Mouse (Mus musculus) intestine, postnatal 0 days (tissue): ENCODE data around the gene Zp1. TPM values are rescaled to one million over a fixed set of nuclear protein-coding genes. Genes with fewer than 3 reads are reported as not detected.

Experiments
- ATAC-seq: fragments of 200-750 bp; cut with Nextera tagmentation; 2 replicates; pipeline ENCODE4 v1.8.0; 2017; ENCODE audit warnings: mild to moderate bottlenecking, moderate TSS enrichment, moderate library complexity
- H3K27ac ChIP-seq: fragments of 300-500 bp; sonication (generic); 2 replicates; pipeline ENCODE4 v1.5.1; 2014; ENCODE audit warnings: mild to moderate bottlenecking, low read depth, low read length, moderate library complexity
- H3K27me3 ChIP-seq: fragments of 300-500 bp; sonication (generic); replicated peaks from 2 replicates; pipeline ENCODE4 v1.6.1; 2014; ENCODE audit warnings: low read length, mixed read lengths; ENCODE audit not compliant: control insufficient read depth, insufficient read depth
- H3K36me3 ChIP-seq: fragments of 300-500 bp; sonication (generic); 2 replicates; pipeline ENCODE4 v1.6.1; 2014; ENCODE audit warnings: mild to moderate bottlenecking, moderate library complexity; ENCODE audit not compliant: control insufficient read depth, insufficient read depth
- H3K4me1 ChIP-seq: fragments of 300-500 bp; sonication (generic); replicated peaks from 2 replicates; pipeline ENCODE4 v1.6.1; 2014; ENCODE audit warnings: antibody characterized with exemption, low read length, mixed read lengths; ENCODE audit not compliant: control insufficient read depth, insufficient read depth
- H3K4me2 ChIP-seq: fragments of 300-500 bp; sonication (generic); replicated peaks from 2 replicates; pipeline ENCODE4 v1.6.1; 2014; ENCODE audit warnings: low read depth, mild to moderate bottlenecking, moderate library complexity
- H3K4me3 ChIP-seq: fragments of 300-500 bp; sonication (generic); 2 replicates; pipeline ENCODE4 v1.5.1; 2014; ENCODE audit warnings: low read depth, low read length
- H3K9ac ChIP-seq: fragments of 300-500 bp; sonication (generic); 2 replicates; pipeline ENCODE4 v1.6.1; 2014; ENCODE audit warnings: mild to moderate bottlenecking, low read depth, low read length
- H3K9me3 ChIP-seq: fragments of 300-500 bp; sonication (generic); 2 replicates; pipeline ENCODE4 v1.6.1; 2016; ENCODE audit warnings: mixed run types; ENCODE audit not compliant: control insufficient read depth
- CTCF ChIP-seq: sonication (generic); IDR thresholded peaks from 2 replicates; pipeline ENCODE4 v1.5.1; 2016; ENCODE audit warnings: low read depth, mild to moderate bottlenecking, control low read depth, antibody characterized with exemption, moderate library complexity
- WGBS: fragments of 180-500 bp; shearing (Covaris S2); extraction: QIAGEN DNeasy Blood & Tissue Kit; methylation state at CpG from one replicate; pipeline ENCODE4 v1.1.7; 2014; 5-methylcytosine and 5-hydroxymethylcytosine counted together
- polyA plus RNA-seq: library from polyadenylated mRNA; unstranded; fragments of >200 nt; fragmentation: Nextera tagmentation; extraction: Ambion mirVana; gene quantifications from 2 replicates; pipeline ENCODE4 v1.2.1, GENCODE M21; 2015

The Zp1 gene
- polyA plus RNA-seq, 1 experiment from 2014 or later, result not detected

- no peak overlapping the region for H3K9ac ChIP-seq
- WGBS, result 89% methylated on average over 2 of the region's 2 CpGs
- no peak overlapping the region for H3K27ac ChIP-seq
- no peak overlapping the region for H3K4me2 ChIP-seq
- no peak for ATAC-seq
- no peaks in the 10 kb centered on the region for H3K27me3 ChIP-seq
- H3K9me3 ChIP-seq, result no peaks in the 10 kb centered on the region
- H3K4me1 ChIP-seq, result peaks cover 3% of the 10 kb centered on the region; the same call in 1 of the 2 replicates
- H3K36me3 ChIP-seq, result no peaks in the 10 kb centered on the region
- H3K4me3 ChIP-seq, result no peak overlapping the region
- TF ChIP-seq CTCF, result no peak
Observed at GRCm38 (mm10) chr19:10930641-10931040, 10.2 kb upstream of the Zp1 start.

- H3K4me1 ChIP-seq, result peaks cover 3% of the 10 kb centered on the region; the same call in 1 of the 2 replicates
- H3K9me3 ChIP-seq, result no peaks in the 10 kb centered on the region
- H3K27me3 ChIP-seq, result no peaks in the 10 kb centered on the region
- no peaks in the 10 kb centered on the region for H3K36me3 ChIP-seq
- 49% methylated on average over 4 of the region's 4 CpGs for WGBS
- H3K4me2 ChIP-seq, result no peak overlapping the region
- H3K27ac ChIP-seq, result no peak overlapping the region
- no peak overlapping the region for H3K9ac ChIP-seq
- no peak for ATAC-seq
- no peak for TF ChIP-seq CTCF
- H3K4me3 ChIP-seq, result no peak overlapping the region
Observed at GRCm38 (mm10) chr19:10926666-10927065, 6.2 kb upstream of the Zp1 start.

GRCm38 (mm10) chr19:10926123-10926621 lies 5.7 kb upstream of the Zp1 start:
- Histone ChIP-seq H3K27ac (no peak overlapping the region), H3K27me3 (no peaks in the 10 kb centered on the region), H3K4me3 (no peak overlapping the region), H3K9me3 (no peaks in the 10 kb centered on the region), H3K36me3 (no peaks in the 10 kb centered on the region), H3K4me1 (peaks cover 3% of the 10 kb centered on the region; the same call in 1 of the 2 replicates), H3K9ac (no peak overlapping the region), H3K4me2 (no peak overlapping the region)
- no peak for TF ChIP-seq CTCF
- ATAC-seq, result peak; percentile 84
- WGBS, result 24% methylated on average over 6 of the region's 6 CpGs

- no peak for ATAC-seq
- Histone ChIP-seq H3K27me3 (no peaks in the 10 kb centered on the region), H3K9ac (no peak overlapping the region), H3K9me3 (no peaks in the 10 kb centered on the region), H3K27ac (no peak overlapping the region), H3K4me2 (no peak overlapping the region), H3K4me1 (peaks cover 3% of the 10 kb centered on the region; the same call in 1 of the 2 replicates), H3K4me3 (no peak overlapping the region), H3K36me3 (no peaks in the 10 kb centered on the region)
- TF ChIP-seq CTCF, result no peak
- 40% methylated on average over 4 of the region's 4 CpGs for WGBS
Observed at GRCm38 (mm10) chr19:10924220-10924619, 3.8 kb upstream of the Zp1 start.

GRCm38 (mm10) chr19:10921058-10921457 lies 626 bp upstream of the Zp1 start:
- no peak for ATAC-seq
- H3K4me1 ChIP-seq, result no peaks in the 10 kb centered on the region
- no peak overlapping the region for H3K4me3 ChIP-seq
- H3K9me3 ChIP-seq, result no peaks in the 10 kb centered on the region
- H3K4me2 ChIP-seq, result no peak overlapping the region
- no peaks in the 10 kb centered on the region for H3K36me3 ChIP-seq
- no peak overlapping the region for H3K9ac ChIP-seq
- no peak overlapping the region for H3K27ac ChIP-seq
- WGBS, result 80% methylated on average over 3 of the region's 3 CpGs
- no peaks in the 10 kb centered on the region for H3K27me3 ChIP-seq
- no peak for TF ChIP-seq CTCF

- Histone ChIP-seq H3K4me1 (no peaks in the 10 kb centered on the region), H3K9ac (no peak overlapping the region), H3K27ac (no peak overlapping the region), H3K9me3 (no peaks in the 10 kb centered on the region), H3K4me2 (no peak overlapping the region), H3K27me3 (no peaks in the 10 kb centered on the region), H3K36me3 (no peaks in the 10 kb centered on the region), H3K4me3 (no peak overlapping the region)
- ATAC-seq, result 0 out of 2 replicates have a peak, but pooled peaks have one; percentile 9
- 82% methylated on average over 10 of the region's 10 CpGs for WGBS
- TF ChIP-seq CTCF, result no peak
Observed at GRCm38 (mm10) chr19:10918321-10918991, 2.0 kb downstream of the Zp1 start.
